ENCODE assay signal across 10 mouse cellular contexts in the genomic region with DNA sequence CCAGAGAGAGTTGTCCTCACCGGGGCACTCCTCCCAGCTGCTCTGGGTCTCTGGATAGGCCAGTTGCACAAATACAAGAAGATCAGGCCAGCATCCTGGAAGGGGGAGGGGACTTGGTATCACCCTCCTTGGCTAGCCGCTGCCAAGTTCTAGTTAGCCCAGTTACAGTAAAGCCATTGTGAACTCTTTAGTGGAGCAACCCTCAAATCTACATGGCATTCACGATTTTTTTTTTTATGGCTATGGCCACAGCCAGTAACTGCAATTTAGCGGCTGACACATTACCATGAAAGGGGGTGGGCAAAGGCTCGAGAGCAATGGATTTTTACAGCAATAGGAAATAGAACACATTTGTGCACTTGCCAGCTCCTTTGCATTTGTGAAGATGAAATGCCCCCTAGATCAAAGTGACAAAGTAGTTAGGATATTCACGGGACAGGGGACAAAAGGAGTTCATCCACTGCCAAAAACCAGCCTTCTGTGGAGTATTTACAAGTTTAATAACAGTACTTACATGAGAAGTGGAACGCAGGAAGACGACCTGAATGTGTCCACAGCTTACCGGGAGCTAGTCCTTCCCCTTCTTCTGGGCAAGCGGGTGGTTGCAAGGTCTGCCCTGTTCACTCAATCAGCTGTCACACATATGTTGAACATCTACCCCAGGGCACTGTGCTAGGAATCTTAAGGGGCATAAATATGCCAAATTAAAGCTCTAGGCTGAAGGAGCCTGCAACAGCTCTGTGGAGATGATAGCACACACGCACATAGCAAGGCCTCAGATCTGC.
DNase-seq lines count a peak whose midpoint lies in the region; ATAC-seq lines count a peak whose summit lies in the region.
"Had no signal": no experiment of that assay in that cellular context is flagged by ENCODE, and none has a peak within 500 bp of the region (broad histone marks: within the 10 kb centered on the region; RNA-seq: fewer than 3 reads in every experiment).

No protein-coding gene starts in this region.

- H3K36me3 ChIP-seq in kidney, embryonic 15.5 days: no peaks in the 10 kb centered on the region
- H3K36me3 ChIP-seq: G1E; lung, embryonic 15.5 days had no signal

- H3K27me3 ChIP-seq in kidney, embryonic 15.5 days: no peaks in the 10 kb centered on the region
- H3K27me3 ChIP-seq: lung, embryonic 15.5 days had no signal

- H3K9me3 ChIP-seq in kidney, embryonic 15.5 days (replicated peaks): no peaks in the 10 kb centered on the region
- H3K9me3 ChIP-seq: G1E; lung, embryonic 15.5 days had no signal

- no peak overlapping the region for H3K9ac ChIP-seq in kidney, embryonic 15.5 days
- H3K9ac ChIP-seq: lung, embryonic 15.5 days had no signal

- WGBS in kidney, embryonic 15.5 days: 39% methylated on average over 11 of the region's 11 CpGs

- 0 out of 2 replicates have a peak, but pooled peaks cover 4% of the 10 kb centered on the region for H3K4me1 ChIP-seq in kidney, embryonic 15.5 days
- H3K4me1 ChIP-seq: lung, embryonic 15.5 days had no signal

- H3K27ac ChIP-seq in kidney, embryonic 15.5 days: no peak overlapping the region
- H3K27ac ChIP-seq: lung, embryonic 15.5 days had no signal

- intact Hi-C loops in gastrocnemius, postnatal 36 days (cut with DNase I): no loop called here

- no peak overlapping the region for H3K4me3 ChIP-seq in kidney, embryonic 15.5 days (replicated peaks)
- H3K4me3 ChIP-seq: lung, embryonic 15.5 days had no signal

- DNase-seq in kidney, postnatal 25 days: no peak
- peak; percentile 64 for DNase-seq in fibroblast of lung, adult 2 months (ENCODE audit: low read depth)
- DNase-seq in left cerebral cortex, adult 11 months (ENCODE audit: low spot score): peak; percentile 28
- DNase-seq in right cerebral cortex, postnatal 10 days (ENCODE audit: low spot score in 2 of 2): peak; percentile 84 to 92
- no peak for DNase-seq in urinary bladder, adult 18-20 months (ENCODE audit: low spot score in 2 of 2)
- DNase-seq in gastrocnemius, postnatal 36 days: no peak
- DNase-seq in thymus, postnatal 10 days (ENCODE audit: low spot score in 2 of 2): no peak

- H3K4me2 ChIP-seq in kidney, embryonic 15.5 days: no peak overlapping the region
- H3K4me2 ChIP-seq: lung, embryonic 15.5 days had no signal

- 0 out of 2 replicates have a peak, but pooled peaks have one; percentile 29 for ATAC-seq in kidney, embryonic 15.5 days (replicated peaks; ENCODE audit: low FRiP score)

Comparison
In these comparisons a context has a peak if more than half of its experiments do, and no peak if none do; other contexts are left out.
1. DNase-seq: peak in fibroblast of lung, adult 2 months (single experiment), left cerebral cortex, adult 11 months (single experiment) and right cerebral cortex, postnatal 10 days (2 of 2); none in kidney, postnatal 25 days (0 of 2), urinary bladder, adult 18-20 months (0 of 2), gastrocnemius, postnatal 36 days (0 of 2) and thymus, postnatal 10 days (0 of 2).